Mouse (Mus musculus) ES-E14 (cell line): ENCODE measurements around the gene Klhl22.

ENCODE experiments used
- MAFK ChIP-seq: IDR thresholded peaks from 2 replicates; pipeline ENCODE4 v1.6.1; 2014; ENCODE audit warnings: mild to moderate bottlenecking, low read depth, low read length, inconsistent platforms; ENCODE audit not compliant: insufficient read depth
- ZC3H11A ChIP-seq: IDR thresholded peaks from 2 replicates; pipeline ENCODE4 v1.6.1; 2012; ENCODE audit warnings: low read depth, mild to moderate bottlenecking, inconsistent platforms, low read length, borderline replicate concordance

GRCm38 (mm10) chr16:17723325-17723626, 36.1 kb upstream of the Klhl22 start:
- no peak for TF ChIP-seq MAFK
- no peak for TF ChIP-seq ZC3H11A
